7 mouse cellular contexts compared by ENCODE assay signal in the genomic region with DNA sequence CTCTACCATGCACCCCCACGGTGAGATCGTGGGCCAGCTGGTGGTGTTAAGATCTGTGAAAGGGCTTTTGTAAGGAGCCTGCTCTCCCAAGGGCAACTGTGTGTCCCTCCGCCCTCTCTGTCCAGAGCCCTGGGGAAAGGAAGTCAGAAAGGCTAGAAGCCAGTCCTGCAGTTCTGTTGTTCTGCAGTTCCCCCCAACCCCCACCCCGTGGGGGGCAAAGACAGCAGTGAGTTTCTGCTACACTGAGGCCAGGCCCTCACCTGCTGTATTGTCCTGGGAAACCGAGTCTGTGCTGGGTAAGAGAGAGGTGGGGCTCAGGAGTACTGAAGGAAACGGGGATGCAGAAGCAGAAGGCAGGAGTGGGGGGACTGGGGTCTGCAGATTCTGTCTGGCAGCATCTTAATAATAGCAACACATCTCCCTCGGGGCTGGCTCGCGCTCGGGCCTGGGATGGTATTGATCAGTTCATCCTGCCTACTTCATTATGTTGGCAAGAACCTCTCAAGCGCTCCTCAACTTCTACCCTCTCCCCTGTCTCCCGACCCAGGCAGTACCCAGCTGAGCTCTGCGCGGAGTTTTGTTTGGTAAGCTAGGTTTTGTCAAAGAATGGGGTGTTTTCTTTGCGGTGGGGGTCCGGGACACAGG. TPM values are rescaled to one million over a fixed set of nuclear protein-coding genes. Genes with fewer than 3 reads are reported as not detected.
DNase-seq lines count a peak whose midpoint lies in the region; ATAC-seq and TF ChIP-seq lines count a peak whose summit lies in the region.

A gene (plus strand): TSS at position 336 of the 645 bp plus-strand sequence.

- H3K9me3 ChIP-seq in forebrain, embryonic 16.5 days (ENCODE audit: control insufficient read depth, low read length): no peaks in the 10 kb centered on the region
- no peaks in the 10 kb centered on the region for H3K9me3 ChIP-seq in liver, embryonic 11.5 days (ENCODE audit: control insufficient read depth, low read length)

- H3K27me3 ChIP-seq in cerebellum, adult 2 months (ENCODE audit: control insufficient read depth, insufficient read depth, low read length): no peaks in the 10 kb centered on the region
- H3K27me3 ChIP-seq in forebrain, embryonic 16.5 days (replicated peaks; ENCODE audit: control insufficient read depth, insufficient read depth, low read length): peaks cover 13% of the 10 kb centered on the region
- peaks cover 49% of the 10 kb centered on the region for H3K27me3 ChIP-seq in liver, embryonic 11.5 days (replicated peaks; ENCODE audit: control insufficient read depth, insufficient read depth, low read length)

- TF ChIP-seq CTCF in cerebellum, adult 2 months (IDR thresholded peaks at IDR 0.05; ENCODE audit: borderline replicate concordance, insufficient read depth, low read depth, low read length): no peak

- WGBS in cerebellum, adult 2 months: 6% methylated on average over 16 of the region's 16 CpGs
- 3% methylated on average over 16 of the region's 16 CpGs for whole genome bisulfite sequencing in forebrain, embryonic 16.5 days
- WGBS in liver, embryonic 11.5 days: 6% methylated on average over 16 of the region's 16 CpGs

- peaks cover 30% of the 10 kb centered on the region for H3K4me1 ChIP-seq in cerebellum, adult 2 months (ENCODE audit: control insufficient read depth, insufficient read depth, low read length)
- H3K4me1 ChIP-seq in forebrain, embryonic 16.5 days (replicated peaks; ENCODE audit: control insufficient read depth, insufficient read depth, low read length): peaks cover 12% of the 10 kb centered on the region
- no peaks in the 10 kb centered on the region for H3K4me1 ChIP-seq in liver, embryonic 11.5 days (replicated peaks; ENCODE audit: control insufficient read depth, insufficient read depth, low read length)

- no peaks in the 10 kb centered on the region for H3K36me3 ChIP-seq in forebrain, embryonic 16.5 days (ENCODE audit: control insufficient read depth, insufficient read depth)
- H3K36me3 ChIP-seq in liver, embryonic 11.5 days (ENCODE audit: control insufficient read depth, insufficient read depth, low read length): no peaks in the 10 kb centered on the region

- peak within 1 kb of the TSS; percentile 97 for H3K27ac ChIP-seq in cerebellum, adult 2 months (ENCODE audit: insufficient read depth, low read length)
- H3K27ac ChIP-seq in forebrain, embryonic 16.5 days (ENCODE audit: low read length): no peak within 1 kb of the TSS
- no peak within 1 kb of the TSS for H3K27ac ChIP-seq in liver, embryonic 11.5 days (ENCODE audit: low read depth, low read length)

- DNase-seq in left cerebral cortex, adult 18-20 months (ENCODE audit: low spot score in 2 of 2): peak in 1 of 2 experiments; percentile 20
- no peak for DNase-seq in left cerebral cortex, adult 11 months (ENCODE audit: low spot score)
- peak in 1 of 2 experiments; percentile 58 for DNase-seq in cerebellum, adult 2 months
- DNase-seq in liver, embryonic 11.5 days (ENCODE audit: low spot score): no peak
- peak; percentile 34 for DNase-seq in thymus, postnatal 25 days
- DNase-seq in adipocyte (ENCODE audit: low spot score): no peak

- TF ChIP-seq POLR2A in cerebellum, adult 2 months (IDR thresholded peaks at IDR 0.05; ENCODE audit: borderline replicate concordance, insufficient read depth, low read length): no peak

- ATAC-seq in forebrain, embryonic 16.5 days: peak; percentile 22
- ATAC-seq in liver, embryonic 11.5 days (replicated peaks; ENCODE audit: low FRiP score): no peak

- H3K4me2 ChIP-seq in forebrain, embryonic 16.5 days (ENCODE audit: low read length): peak within 1 kb of the TSS; percentile 80
- H3K4me2 ChIP-seq in liver, embryonic 11.5 days: peak within 1 kb of the TSS; percentile 66

- H3K9ac ChIP-seq in forebrain, embryonic 16.5 days (replicated peaks; ENCODE audit: low read depth, low read length): peak within 1 kb of the TSS; percentile 63
- no peak within 1 kb of the TSS for H3K9ac ChIP-seq in liver, embryonic 11.5 days (ENCODE audit: low read depth, low read length)

- H3K4me3 ChIP-seq in cerebellum, adult 2 months (replicated peaks; ENCODE audit: insufficient read depth, low read depth, low read length): peak within 1 kb of the TSS; percentile 82
- peak within 1 kb of the TSS; percentile 53 for H3K4me3 ChIP-seq in forebrain, embryonic 16.5 days (replicated peaks; ENCODE audit: low read length)
- peak within 1 kb of the TSS; percentile 42 for H3K4me3 ChIP-seq in liver, embryonic 11.5 days (ENCODE audit: low read depth, low read length)

RNA-seq across cellular contexts. Expression of the gene that starts here (rescaled TPM):
- total RNA-seq in left cerebral cortex, adult 18-20 months (2021): 100 to 1,000 TPM; 133 to 160 TPM
- polyA plus RNA-seq in cerebellum, adult 2 months (2012; rRNA removed): 73.3 and 75.7 TPM in 2 replicates
- polyA plus RNA-seq in forebrain, embryonic 16.5 days (2015; fragmentation: Nextera tagmentation; extraction: Ambion mirVana): 0.72 and 0.94 TPM in 2 replicates
- polyA plus RNA-seq in liver, embryonic 11.5 days (2014; fragmentation: Nextera tagmentation; extraction: Ambion mirVana): 0.05 and 0.08 TPM in 2 replicates

Comparison
In these comparisons a context has a peak if more than half of its experiments do, and no peak if none do; other contexts are left out.
1. RNA of the gene that starts here (polyA plus RNA-seq): 73.3 to 75.7 TPM in cerebellum, adult 2 months; 0.72 to 0.94 TPM in forebrain, embryonic 16.5 days and 0.05 to 0.08 TPM in liver, embryonic 11.5 days; every median in the first group is over 10 times any median in the second.
2. Peak in ATAC-seq, H3K4me3 ChIP-seq, H3K9ac ChIP-seq and H3K4me2 ChIP-seq in forebrain, embryonic 16.5 days; RNA of the gene not detected or under 1 TPM.
3. Peak in every context shown above with its lines, with median percentiles within 50 percentile points of each other: H3K4me3 ChIP-seq.